In the genomic region with DNA sequence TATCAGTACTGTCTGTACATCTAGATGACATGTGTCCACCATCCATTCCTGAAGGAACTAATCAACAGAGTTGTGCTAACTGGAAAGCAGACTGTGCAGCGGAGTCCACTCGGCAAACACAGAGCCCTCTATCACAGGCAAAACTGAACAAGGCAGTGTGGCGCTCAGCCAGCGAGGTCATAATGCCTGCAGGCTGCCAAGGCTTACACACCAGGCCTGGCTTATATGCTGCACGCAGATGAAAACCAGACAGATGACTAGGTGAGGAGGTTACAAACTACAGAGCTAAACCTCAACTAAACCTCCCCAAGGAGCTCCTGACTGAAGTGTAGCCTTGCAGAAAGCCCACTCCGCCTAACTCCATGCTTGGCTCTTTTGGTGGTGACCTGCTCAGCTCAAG, we compare ENCODE assay signal across 8 mouse cellular contexts. TPM values are rescaled to one million over a fixed set of nuclear protein-coding genes. Genes with fewer than 3 reads are reported as not detected.
DNase-seq lines count a peak whose midpoint lies in the region; ATAC-seq and TF ChIP-seq lines count a peak whose summit lies in the region.

No protein-coding gene starts in this region.

- peak overlapping the region; percentile 11; the same call in 1 of the 2 replicates for H3K27ac ChIP-seq in lung, postnatal 0 days (ENCODE audit: low read length)

- peak; percentile 80 for DNase-seq in MN1 (ENCODE audit: low spot score)
- DNase-seq in adrenal gland, adult 2 months = peak; percentile 83
- DNase-seq in fibroblast of lung, adult 2 months (ENCODE audit: low read depth) = peak; percentile 91
- peak; percentile 90 for DNase-seq in heart, postnatal 4 days
- DNase-seq in lung, postnatal 0 days (ENCODE audit: low spot score) = peak; percentile 44
- no peak for DNase-seq in natural killer cell, adult 2 months (ENCODE audit: low spot score in 2 of 2)
- DNase-seq in right cerebral cortex, postnatal 14 days = no peak

- no peak for TF ChIP-seq EP300 in lung, postnatal 0 days (IDR thresholded peaks at IDR 0.05)

- no peaks in the 10 kb centered on the region for H3K27me3 ChIP-seq in lung, postnatal 0 days (replicated peaks; ENCODE audit: insufficient read depth, low read length)

- TF ChIP-seq CTCF in lung, postnatal 0 days (IDR thresholded peaks at IDR 0.05) = no peak

- WGBS in lung, postnatal 0 days = 46% methylated on average over 6 of the region's 6 CpGs

- no peak overlapping the region for H3K9ac ChIP-seq in lung, postnatal 0 days (replicated peaks; ENCODE audit: low read depth)

- H3K4me2 ChIP-seq in lung, postnatal 0 days (replicated peaks; ENCODE audit: low read depth, low read length) = no peak overlapping the region

- H3K36me3 ChIP-seq in lung, postnatal 0 days (ENCODE audit: insufficient read depth, low read length) = no peaks in the 10 kb centered on the region

- H3K4me3 ChIP-seq in lung, postnatal 0 days (ENCODE audit: low read depth, low read length) = no peak overlapping the region

- H3K4me1 ChIP-seq in lung, postnatal 0 days (ENCODE audit: insufficient read depth, low read depth, low read length) = peaks cover 12% of the 10 kb centered on the region

- peak; percentile 47 for ATAC-seq in lung, postnatal 0 days
- no peak for ATAC-seq in megakaryocyte progenitor cell, adult 5-6 weeks (replicated peaks; ENCODE audit: poor library complexity)

- no peaks in the 10 kb centered on the region for H3K9me3 ChIP-seq in lung, postnatal 0 days (ENCODE audit: low read length)

RNA-seq across cellular contexts. Expression of gene Arhgap10, which starts 44.4 kb away (rescaled TPM):
- 10 to 100 TPM; 16.9 to 29.1 TPM for total RNA-seq in adrenal gland, adult 2 months (2021)
- polyA plus RNA-seq in adrenal gland, adult 2 months (2012; rRNA removed) = 20.5 and 32.5 TPM in 2 replicates
- total RNA-seq in heart, postnatal 4 days (2021) = 10 to 100 TPM; 50.3 to 51.3 TPM
- polyA plus RNA-seq in lung, postnatal 0 days (2015; fragmentation: Nextera tagmentation; extraction: Ambion mirVana) = 14.9 and 15.9 TPM in 2 replicates
- 6.0 and 6.6 TPM in 2 replicates for total RNA-seq in megakaryocyte progenitor cell, adult 5-6 weeks (2015)
- total RNA-seq in megakaryocyte progenitor cell, adult 5-6 weeks (2017) = 12.2 and 16.8 TPM in 2 replicates

Comparison
In these comparisons a context has a peak if more than half of its experiments do, and no peak if none do; other contexts are left out.
1. DNase-seq: peak in MN1 (single experiment), adrenal gland, adult 2 months (single experiment), fibroblast of lung, adult 2 months (single experiment), heart, postnatal 4 days (single experiment) and lung, postnatal 0 days (single experiment); none in natural killer cell, adult 2 months (0 of 2) and right cerebral cortex, postnatal 14 days (single experiment).